Mouse (Mus musculus): ENCODE data around the gene Hsp90aa1.
"Not testable (repeated sequence)": the region's sequence is repeated elsewhere in the genome, so short reads cannot be mapped to it uniquely, and the experiment has no call there.

Gene Hsp90aa1

DNA sequence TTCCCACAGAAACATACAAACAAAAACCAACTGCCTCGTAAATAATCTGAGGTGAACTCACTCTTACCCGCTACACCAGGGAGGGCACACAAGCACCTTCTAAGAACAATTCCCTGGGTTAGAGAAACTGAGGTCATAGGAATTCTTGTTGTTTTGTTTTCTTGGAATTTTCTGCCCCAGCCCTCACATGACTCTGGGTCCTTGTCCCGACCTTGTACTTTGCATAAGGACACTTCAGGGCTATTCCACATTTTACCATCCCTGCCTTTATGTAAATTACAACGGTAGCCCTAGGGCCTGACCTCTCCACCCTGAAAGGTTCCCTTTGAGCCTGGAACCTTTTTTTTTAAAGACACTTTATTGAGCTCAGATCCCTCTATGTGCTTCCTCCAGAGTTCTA is at the start of gene Hsp90aa1:
Gene Hsp90aa1 (minus strand): TSS at position 173 of the 400 bp plus-strand sequence.
- no peak for DNase-seq (ENCODE audit: low read depth, low spot score)

DNA sequence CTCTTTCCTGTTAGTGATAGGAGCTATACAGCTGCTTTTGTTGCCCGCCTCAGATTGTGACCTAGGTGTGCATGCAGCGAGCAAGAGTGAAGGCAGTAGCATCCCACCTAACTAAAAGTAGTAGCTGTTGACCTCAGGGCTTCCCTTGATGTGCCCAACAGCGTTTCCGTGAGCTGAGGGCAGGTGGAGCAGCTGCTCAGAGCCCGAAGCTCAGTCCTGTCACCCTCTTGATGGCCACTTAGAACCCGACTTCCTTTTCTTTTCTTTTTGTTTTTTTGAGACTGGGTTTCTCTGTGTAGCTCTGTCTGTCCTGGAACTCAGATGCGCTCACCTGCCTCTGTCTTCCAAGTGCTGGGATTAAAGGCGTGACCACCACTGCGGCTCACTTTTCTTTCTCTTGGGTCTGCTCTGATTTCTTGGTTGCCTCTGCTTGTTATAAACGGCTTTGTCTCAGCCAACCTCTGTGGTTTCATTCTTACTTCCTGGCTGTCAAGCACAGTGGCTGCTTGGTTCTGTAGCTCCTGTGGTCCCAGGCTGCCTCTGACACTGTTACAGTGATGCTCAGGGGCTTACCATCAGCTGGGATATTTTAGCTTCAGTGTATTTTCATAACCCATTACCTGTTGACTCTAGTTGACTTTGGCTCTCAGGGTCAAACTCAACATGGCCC is 48.4 kb upstream of the Hsp90aa1 start:
- DNase-seq (ENCODE audit: low read depth, low spot score) = no peak

DNA sequence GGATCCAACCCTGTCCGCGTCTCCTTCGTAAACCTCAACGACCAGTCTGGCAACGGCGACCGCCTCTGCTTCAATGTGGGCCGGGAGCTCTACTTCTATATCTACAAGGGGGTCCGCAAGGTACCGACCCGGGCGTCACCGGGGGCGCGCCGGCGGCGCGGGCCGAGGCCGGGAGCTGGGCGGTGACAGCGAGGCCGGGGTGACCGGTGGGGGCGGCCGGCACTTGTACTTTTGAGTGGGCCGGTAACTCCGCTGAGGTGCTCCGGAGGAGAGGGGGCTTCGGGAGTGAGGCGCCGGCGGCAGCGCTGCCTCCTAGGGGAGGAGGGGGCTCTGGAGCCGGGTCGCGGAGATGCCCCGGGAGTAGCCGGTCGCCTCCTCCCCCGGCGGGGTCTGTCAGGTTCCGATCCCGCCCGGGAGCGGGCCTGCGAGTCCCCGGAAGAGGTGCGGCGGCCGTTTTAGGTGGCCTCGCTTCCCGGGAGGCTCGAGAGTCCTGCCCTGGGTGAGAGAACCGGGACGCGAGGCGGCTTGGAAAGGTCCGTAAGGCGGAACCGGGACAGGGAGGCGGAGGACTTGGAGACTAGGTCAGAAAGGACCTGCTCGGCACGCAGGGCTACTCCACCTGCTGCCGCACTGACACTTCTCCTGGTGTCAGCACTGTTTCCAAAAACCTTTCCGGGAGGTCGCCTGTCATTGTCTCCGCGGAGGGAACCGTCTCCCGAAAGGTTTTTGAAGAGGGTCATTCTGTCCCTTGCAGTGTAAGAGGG is 35.8 kb upstream of the Hsp90aa1 start:
- peak; percentile 37 for DNase-seq (ENCODE audit: low read depth, low spot score)

- DNase-seq (ENCODE audit: low read depth, low spot score) = peak; percentile 98
Measured at GRCm38 (mm10) chr12:110737170-110738157, 34.9 kb upstream of the Hsp90aa1 start, which contains the start of gene Wdr20. Gene Wdr20, plus strand, starts transcription at chr12:110737944.

- peak; percentile 20 for DNase-seq (ENCODE audit: low read depth, low spot score)
Measured at GRCm38 (mm10) chr12:110736641-110737040, 34.1 kb upstream of the Hsp90aa1 start.

- not testable (repeated sequence) for DNase-seq (ENCODE audit: low read depth, low spot score)
Measured at GRCm38 (mm10) chr12:110733254-110733653, 30.7 kb upstream of the Hsp90aa1 start.

- DNase-seq (ENCODE audit: low read depth, low spot score) = no peak
Measured at GRCm38 (mm10) chr12:110726428-110726827, 23.9 kb upstream of the Hsp90aa1 start.

DNA sequence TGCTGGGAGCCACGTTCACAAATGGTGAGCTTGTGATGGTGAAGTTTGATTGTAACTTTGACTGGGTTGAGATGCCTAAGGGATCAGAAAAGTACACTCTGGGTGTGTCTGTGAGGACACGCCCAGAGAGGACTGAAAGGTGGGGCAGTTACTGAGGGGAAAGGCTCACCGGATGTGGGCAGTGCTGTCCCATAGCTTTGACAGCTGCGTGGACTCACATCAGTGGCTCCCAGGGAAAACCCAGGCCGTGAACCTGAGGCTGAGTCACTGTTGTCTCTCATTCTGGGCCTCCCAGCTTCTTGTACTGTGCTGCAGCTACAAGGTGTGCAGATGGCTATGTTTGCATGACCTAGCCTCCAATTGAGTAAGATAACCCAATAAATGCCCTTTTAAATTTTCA is 23.0 kb upstream of the Hsp90aa1 start:
- DNase-seq (ENCODE audit: low read depth, low spot score) = no peak

DNA sequence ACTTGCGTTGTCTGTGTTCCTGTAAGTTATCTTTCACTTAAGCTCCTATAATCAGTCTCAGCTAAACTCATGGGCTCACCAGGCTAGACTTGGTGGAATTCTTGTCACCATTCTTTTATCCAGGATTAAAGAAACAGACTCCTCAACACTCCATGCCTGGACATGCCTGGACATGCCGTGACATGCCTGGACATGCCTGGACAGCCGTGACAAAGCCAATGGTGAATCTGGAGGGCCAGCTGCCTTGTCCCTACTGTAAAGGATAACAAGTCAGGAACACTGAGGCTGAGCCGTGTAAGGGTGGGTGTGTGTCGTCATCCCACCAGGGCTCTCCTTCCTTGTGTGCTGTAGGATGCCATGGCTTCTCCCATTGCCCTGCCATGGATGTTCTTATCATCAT is 22.5 kb upstream of the Hsp90aa1 start:
- no peak for DNase-seq (ENCODE audit: low read depth, low spot score)

GRCm38 (mm10) chr12:110716004-110716403 is 13.5 kb upstream of the Hsp90aa1 start:
- DNase-seq (ENCODE audit: low read depth, low spot score) = no peak

DNA sequence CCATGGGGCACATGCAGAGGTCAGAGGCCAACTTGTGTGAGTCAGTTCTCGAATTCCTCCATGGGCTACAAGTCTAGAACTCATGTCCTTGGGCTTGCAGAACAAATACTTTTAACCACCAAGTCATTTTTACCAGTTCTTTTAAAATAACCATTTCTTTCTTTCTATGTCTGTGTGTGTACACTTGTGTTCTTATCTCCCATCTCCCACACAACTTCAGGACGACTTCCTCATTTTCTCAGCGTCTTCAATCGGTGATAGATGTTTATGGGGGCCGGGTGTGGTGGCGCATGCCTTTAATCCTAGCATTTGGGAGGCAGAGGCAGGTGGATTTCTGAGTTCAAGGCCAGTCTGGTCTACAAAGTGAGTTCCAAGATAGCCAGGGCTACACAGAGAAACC is 11.7 kb upstream of the Hsp90aa1 start:
- no peak for DNase-seq (ENCODE audit: low read depth, low spot score)

GRCm38 (mm10) chr12:110713784-110714183 is 11.3 kb upstream of the Hsp90aa1 start:
- DNase-seq (ENCODE audit: low read depth, low spot score) = no peak

DNA sequence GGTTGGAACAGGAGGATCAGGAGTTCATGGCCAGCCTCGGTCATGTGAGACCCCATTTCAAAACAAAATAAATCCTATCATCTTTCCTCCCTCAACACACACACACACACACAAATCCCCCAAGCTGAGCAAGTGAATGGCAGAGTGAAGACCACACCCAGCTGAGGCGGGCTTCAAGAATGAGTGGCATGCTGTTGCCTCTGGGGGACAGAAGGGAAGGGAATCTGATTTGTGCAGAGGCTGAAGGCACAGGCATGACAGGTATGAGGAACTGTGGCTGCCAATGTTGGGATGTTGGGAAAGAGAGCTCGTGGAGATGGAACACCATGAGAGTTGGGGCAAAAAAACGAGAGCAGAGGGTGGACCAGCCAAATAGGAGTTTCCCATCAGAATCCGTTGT is 8.7 kb upstream of the Hsp90aa1 start:
- DNase-seq (ENCODE audit: low read depth, low spot score) = no peak

- DNase-seq (ENCODE audit: low read depth, low spot score) = no peak
Measured at GRCm38 (mm10) chr12:110707451-110707850, 4.9 kb upstream of the Hsp90aa1 start.

DNA sequence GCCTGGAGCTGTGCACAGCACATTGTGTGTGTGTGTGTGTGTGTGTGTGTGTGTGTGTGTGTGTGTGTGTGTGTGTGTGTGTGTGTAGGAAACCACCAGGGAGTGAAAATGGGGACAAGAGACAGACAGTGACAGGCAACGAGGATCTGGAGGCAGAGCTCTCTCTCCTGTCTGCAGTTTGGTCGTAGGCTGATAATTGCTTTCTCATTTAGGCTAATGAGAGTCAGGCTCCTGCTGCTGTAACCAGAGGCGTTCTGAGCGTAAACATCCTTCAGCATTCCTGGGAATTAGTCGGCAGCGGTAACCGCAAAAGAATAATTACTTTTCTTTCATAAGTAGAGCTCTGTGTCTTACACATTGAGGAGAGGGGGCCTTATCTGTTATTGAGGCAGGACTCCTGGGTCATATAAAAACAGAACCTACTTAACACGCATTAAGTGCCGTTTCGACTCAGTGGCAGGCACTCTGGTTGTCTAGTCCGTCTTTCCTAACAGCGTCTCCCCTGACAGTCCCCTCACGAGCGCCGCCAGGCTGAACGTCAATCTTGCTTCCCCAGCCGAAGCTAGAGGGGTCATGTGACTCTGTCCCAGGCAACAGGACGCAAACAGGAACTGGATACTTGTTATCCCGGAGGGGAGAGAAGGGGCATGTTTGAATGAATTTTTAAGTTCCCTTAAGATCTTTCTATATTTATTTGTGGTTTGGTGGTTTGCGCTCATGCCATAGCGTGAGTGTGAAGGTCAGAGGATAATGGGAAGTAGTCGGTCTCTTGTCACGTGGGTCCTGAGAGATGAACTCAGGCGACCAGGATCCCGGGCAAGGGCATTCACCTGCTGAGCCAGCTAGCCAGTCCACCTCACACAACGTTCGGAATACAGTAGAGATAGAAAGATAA is 4.1 kb upstream of the Hsp90aa1 start:
- DNase-seq (ENCODE audit: low read depth, low spot score) = peak; percentile 75

GRCm38 (mm10) chr12:110705419-110705818 is 2.9 kb upstream of the Hsp90aa1 start:
- DNase-seq (ENCODE audit: low read depth, low spot score) = not testable (repeated sequence)

DNA sequence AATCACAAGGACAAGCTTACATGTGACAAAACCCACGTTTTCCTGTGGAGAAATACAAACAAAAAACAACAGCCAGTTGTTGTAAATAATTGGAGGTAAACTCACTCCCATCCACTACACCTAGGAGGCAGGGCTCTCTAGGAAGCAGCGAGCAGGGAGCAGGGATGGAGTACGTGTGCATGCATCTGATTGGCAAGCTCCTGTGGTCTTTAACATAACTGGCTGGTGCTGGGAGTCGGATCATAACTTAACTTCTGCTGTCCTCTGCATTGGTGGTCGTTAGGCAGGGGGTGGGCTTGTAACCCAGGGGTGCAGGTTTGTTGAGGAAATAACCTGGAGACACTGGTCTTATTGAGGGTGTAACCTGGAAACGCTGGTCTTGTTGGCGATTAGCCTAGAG is 1.2 kb upstream of the Hsp90aa1 start:
- DNase-seq (ENCODE audit: low read depth, low spot score) = no peak

GRCm38 (mm10) chr12:110703008-110703471 is 512 bp upstream of the Hsp90aa1 start:
- DNase-seq (ENCODE audit: low read depth, low spot score) = peak; percentile 90

DNA sequence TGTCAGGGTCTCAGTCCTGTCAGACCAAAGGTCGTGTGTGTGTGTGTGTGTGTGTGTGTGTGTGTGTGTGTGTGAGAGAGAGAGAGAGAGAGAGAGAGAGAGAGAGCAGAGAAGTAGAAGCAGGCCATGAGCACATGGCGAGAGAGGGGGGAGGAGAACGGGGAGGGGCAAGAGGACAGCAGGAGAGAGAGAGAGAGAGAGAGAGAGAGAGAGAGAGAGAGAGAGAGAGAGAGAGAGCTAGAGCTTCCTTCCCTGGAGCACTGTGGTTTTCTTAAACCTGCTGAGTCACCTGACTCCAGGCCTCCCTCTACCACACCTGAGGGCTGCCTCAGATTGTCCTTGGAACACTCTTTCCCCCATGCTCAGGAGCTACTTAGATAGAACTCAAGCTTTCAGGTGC is 1.2 kb downstream of the Hsp90aa1 start:
- not testable (repeated sequence) for DNase-seq (ENCODE audit: low read depth, low spot score)

- DNase-seq (ENCODE audit: low read depth, low spot score) = no peak
Measured at GRCm38 (mm10) chr12:110700730-110701129, 1.8 kb downstream of the Hsp90aa1 start.

- DNase-seq (ENCODE audit: low read depth, low spot score) = no peak
Measured at GRCm38 (mm10) chr12:110699171-110699547, 3.4 kb downstream of the Hsp90aa1 start.

Data from brain, adult 2 months (tissue).